Mouse (Mus musculus): ENCODE results near the gene Mcrs1. TPM values are rescaled to one million over a fixed set of nuclear protein-coding genes. Genes with fewer than 3 reads are reported as not detected.

Gene Mcrs1
- total and polyA plus RNA-seq, 3 experiments, result 124 to 131 TPM; not detected in 1

GRCm38 (mm10) chr15:99215741-99216463 is 35.9 kb downstream of the Mcrs1 start:
- peak overlapping the region; percentile 34; the same call in 1 of the 2 replicates for H3K27ac ChIP-seq (ENCODE audit: control insufficient read depth, low read depth, low read length)
- TF ChIP-seq ZNF384 (IDR thresholded peaks at IDR 0.05; ENCODE audit: low read depth, low read length) (0 out of 2 replicates have a peak, but pooled peaks have one; percentile 20), EP300 (IDR thresholded peaks at IDR 0.05; ENCODE audit: low read depth in 1 of 2, low read length in 2 of 2) (0 out of 4 replicates have a peak, but pooled peaks of 1 of the 2 experiments have one; percentile 17), MAFK (IDR thresholded peaks at IDR 0.05; ENCODE audit: borderline replicate concordance, low read depth, low read length) (peak; percentile 98), MAZ (IDR thresholded peaks at IDR 0.05; ENCODE audit: low read depth, low read length) (no peak), ETS1 (IDR thresholded peaks at IDR 0.05; ENCODE audit: low read depth, low read length) (0 out of 2 replicates have a peak, but pooled peaks have one; percentile 11), RAD21 (IDR thresholded peaks at IDR 0.05; ENCODE audit: low read depth, low read length) (no peak), E2F4 (IDR thresholded peaks at IDR 0.05; ENCODE audit: borderline replicate concordance, low read depth, low read length) (no peak), MEF2A (IDR thresholded peaks at IDR 0.05; ENCODE audit: extremely low read depth, insufficient replicate concordance, low read depth, low read length, poor library complexity, severe bottlenecking) (no peak), POLR2A (IDR thresholded peaks at IDR 0.05; ENCODE audit: control insufficient read depth in 1 of 2, insufficient read depth in 1 of 2, low read depth in 1 of 2, low read length in 2 of 2, poor library complexity in 1 of 2) (no peak), BHLHE40 (IDR thresholded peaks at IDR 0.05; ENCODE audit: borderline replicate concordance, low read depth, low read length) (no peak), GABPA (IDR thresholded peaks at IDR 0.05; ENCODE audit: low read depth, low read length) (peak; percentile 97), USF2 (IDR thresholded peaks at IDR 0.05; ENCODE audit: borderline replicate concordance in 1 of 2, insufficient read depth in 1 of 2, low read depth in 1 of 2, low read length in 2 of 2) (no peak), TBP (IDR thresholded peaks at IDR 0.05; ENCODE audit: low read depth, low read length) (no peak), UBTF (IDR thresholded peaks at IDR 0.05; ENCODE audit: borderline replicate concordance, insufficient read depth, low read depth, low read length) (no peak), GATA1 (IDR thresholded peaks at IDR 0.05; ENCODE audit: low read depth, low read length) (no peak)
- H3K4me3 ChIP-seq (ENCODE audit: control insufficient read depth in 1 of 2, insufficient read depth in 1 of 2, low read depth in 2 of 2, low read length in 2 of 2), result no peak overlapping the region
- no peaks in the 10 kb centered on the region for H3K79me2 ChIP-seq (ENCODE audit: control insufficient read depth, insufficient read depth, low read length, poor library complexity)
- H3K9ac ChIP-seq (ENCODE audit: control insufficient read depth, low read depth, low read length, poor library complexity, severe bottlenecking), result no peak overlapping the region
- H3K4me1 ChIP-seq (ENCODE audit: control insufficient read depth in 1 of 2, insufficient read depth in 2 of 2, low read length in 2 of 2), result peaks cover 2 to 11% of the 10 kb centered on the region in 2 experiments; a peak in 2 of 4 replicates
- H3K27me3 ChIP-seq (ENCODE audit: control insufficient read depth in 1 of 2, insufficient read depth in 2 of 2, low read length in 2 of 2), result no peaks in the 10 kb centered on the region
- peak; percentile 74 for DNase-seq (ENCODE audit: low read depth, low spot score)
- H3K36me3 ChIP-seq (ENCODE audit: control insufficient read depth in 1 of 2, insufficient read depth in 2 of 2, low read length in 2 of 2), result peaks cover 0 to 4% of the 10 kb centered on the region in 2 experiments; a peak in 2 of 4 replicates
- H3K9me3 ChIP-seq (replicated peaks; ENCODE audit: insufficient read depth, low read length), result no peaks in the 10 kb centered on the region

- DNase-seq (ENCODE audit: low read depth, low spot score), result peak; percentile 83
- no peak for TF ChIP-seq ZKSCAN1 (IDR thresholded peaks at IDR 0.05; ENCODE audit: low read depth, low read length)
- TF ChIP-seq MXI1 (IDR thresholded peaks at IDR 0.05; ENCODE audit: low read depth, low read length), result no peak
- TF ChIP-seq ELF1 (IDR thresholded peaks at IDR 0.05; ENCODE audit: low read depth, low read length), result no peak
- TF ChIP-seq SMC3 (IDR thresholded peaks at IDR 0.05; ENCODE audit: low read depth, low read length), result peak; percentile 94
- TF ChIP-seq MYC (IDR thresholded peaks at IDR 0.05; ENCODE audit: low read depth, low read length), result no peak
- TF ChIP-seq HCFC1 (IDR thresholded peaks at IDR 0.05; ENCODE audit: low read depth, low read length), result no peak
- TF ChIP-seq CTCF (IDR thresholded peaks at IDR 0.05 in 2 of 3, conservative IDR thresholded peaks at IDR 0.05 in 1 of 3; ENCODE audit: control insufficient read depth in 1 of 3, insufficient read depth in 1 of 3, low read depth in 2 of 3, low read length in 3 of 3, poor library complexity in 1 of 3, severe bottlenecking in 1 of 3), result peak; percentile 78 to 91 (median 80)
- TF ChIP-seq ZC3H11A (IDR thresholded peaks at IDR 0.05; ENCODE audit: low read depth, low read length), result peak; percentile 72
- 0 out of 2 replicates have a peak, but pooled peaks have one; percentile 26 for TF ChIP-seq TBP (IDR thresholded peaks at IDR 0.05; ENCODE audit: low read depth, low read length)
- TF ChIP-seq NELFE (IDR thresholded peaks at IDR 0.05; ENCODE audit: low read depth, low read length), result no peak
- no peak for TF ChIP-seq USF2 (IDR thresholded peaks at IDR 0.05; ENCODE audit: borderline replicate concordance in 1 of 2, insufficient read depth in 1 of 2, low read depth in 1 of 2, low read length in 2 of 2)
- peak; percentile 22; the same call in 1 of the 2 replicates for TF ChIP-seq TCF12 (IDR thresholded peaks at IDR 0.05; ENCODE audit: low read depth, low read length)
- no peak for TF ChIP-seq BHLHE40 (IDR thresholded peaks at IDR 0.05; ENCODE audit: borderline replicate concordance, low read depth, low read length)
- 0 out of 2 replicates have a peak, but pooled peaks have one; percentile 20 for TF ChIP-seq NRF1 (IDR thresholded peaks at IDR 0.05; ENCODE audit: insufficient read depth, low read depth, low read length, poor library complexity, severe bottlenecking)
- TF ChIP-seq RAD21 (IDR thresholded peaks at IDR 0.05; ENCODE audit: low read depth, low read length), result peak; percentile 68
- TF ChIP-seq CHD2 (IDR thresholded peaks at IDR 0.05; ENCODE audit: low read length), result no peak
These were observed 36.8 kb downstream of the Mcrs1 start for GRCm38 (mm10) chr15:99214941-99215340.

More at GRCm38 (mm10) chr15:99214941-99215340, 36.8 kb downstream of the Mcrs1 start:
- H3K36me3 ChIP-seq (ENCODE audit: control insufficient read depth in 1 of 2, insufficient read depth in 2 of 2, low read length in 2 of 2), result peaks cover 0 to 4% of the 10 kb centered on the region in 2 experiments; a peak in 2 of 4 replicates
- no peak overlapping the region for H3K4me3 ChIP-seq (ENCODE audit: control insufficient read depth in 1 of 2, insufficient read depth in 1 of 2, low read depth in 2 of 2, low read length in 2 of 2)
- no peak overlapping the region for H3K9ac ChIP-seq (ENCODE audit: control insufficient read depth, low read depth, low read length, poor library complexity, severe bottlenecking)
- no peaks in the 10 kb centered on the region for H3K79me2 ChIP-seq (ENCODE audit: control insufficient read depth, insufficient read depth, low read length, poor library complexity)
- no peaks in the 10 kb centered on the region for H3K9me3 ChIP-seq (replicated peaks; ENCODE audit: insufficient read depth, low read length)
- H3K27ac ChIP-seq (ENCODE audit: control insufficient read depth, low read depth, low read length), result no peak overlapping the region
- peaks cover under 1 to 3% of the 10 kb centered on the region in 2 experiments; a peak in 3 of 4 replicates for H3K27me3 ChIP-seq (ENCODE audit: control insufficient read depth in 1 of 2, insufficient read depth in 2 of 2, low read length in 2 of 2)
- H3K4me1 ChIP-seq (ENCODE audit: control insufficient read depth in 1 of 2, insufficient read depth in 2 of 2, low read length in 2 of 2), result peaks cover 2 to 11% of the 10 kb centered on the region in 2 experiments; a peak in 2 of 4 replicates

Measured in MEL (cell line).